Mouse (Mus musculus) lung, postnatal 0 days (tissue): ENCODE data around the gene Abcb10. TPM values are rescaled to one million over a fixed set of nuclear protein-coding genes. Genes with fewer than 3 reads are reported as not detected.
A peak's percentile ranks its signal among the peaks of the same experiment; 100 is the strongest.
"Not testable (repeated sequence)": the region's sequence is repeated elsewhere in the genome, so short reads cannot be mapped to it uniquely, and the experiment has no call there.

Experiments used
- ATAC-seq: fragments of 200-750 bp; cut with Nextera tagmentation; 2 replicates; pipeline ENCODE4 v1.8.0; 2017; ENCODE audit warnings: moderate library complexity
- DNase-seq: peaks from one replicate; pipeline ENCODE4 v3.0.0-alpha.2; 2016; ENCODE audit warnings: low spot score
- H3K27ac ChIP-seq: fragments of 300-500 bp; sonication (generic); 2 replicates; pipeline ENCODE4 v1.5.1; 2014; ENCODE audit warnings: antibody characterized with exemption, mild to moderate bottlenecking, low read length, mixed read lengths
- H3K27me3 ChIP-seq: fragments of 300-500 bp; sonication (generic); replicated peaks from 2 replicates; pipeline ENCODE4 v1.6.1; 2014; ENCODE audit warnings: low read length, mixed read lengths; ENCODE audit not compliant: insufficient read depth
- H3K36me3 ChIP-seq: fragments of 300-500 bp; sonication (generic); 2 replicates; pipeline ENCODE4 v1.6.1; 2014; ENCODE audit warnings: low read length, mixed read lengths; ENCODE audit not compliant: insufficient read depth
- H3K4me1 ChIP-seq: fragments of 300-500 bp; sonication (generic); 2 replicates; pipeline ENCODE4 v1.6.1; 2014; ENCODE audit warnings: antibody characterized with exemption, low read depth, low read length, mixed read lengths; ENCODE audit not compliant: insufficient read depth
- H3K4me2 ChIP-seq: fragments of 300-500 bp; sonication (generic); replicated peaks from 2 replicates; pipeline ENCODE4 v1.6.1; 2014; ENCODE audit warnings: low read depth, mild to moderate bottlenecking, low read length, moderate library complexity, mixed read lengths
- H3K4me3 ChIP-seq: fragments of 300-500 bp; sonication (generic); 2 replicates; pipeline ENCODE4 v1.5.1; 2014; ENCODE audit warnings: low read depth, low read length
- H3K9ac ChIP-seq: fragments of 300-500 bp; sonication (generic); replicated peaks from 2 replicates; pipeline ENCODE4 v1.6.1; 2014; ENCODE audit warnings: low read depth, mild to moderate bottlenecking
- H3K9me3 ChIP-seq: fragments of 300-500 bp; sonication (generic); 2 replicates; pipeline ENCODE4 v1.6.1; 2016; ENCODE audit warnings: low read length, mixed read lengths
- CTCF ChIP-seq: IDR thresholded peaks from 2 replicates; pipeline ENCODE4 v1.5.1; 2016; ENCODE audit warnings: antibody characterized with exemption, mild to moderate bottlenecking
- EP300 ChIP-seq: IDR thresholded peaks from 2 replicates; pipeline ENCODE4 v1.6.1; 2016; ENCODE audit warnings: antibody characterized with exemption, mild to moderate bottlenecking, control low read depth
- WGBS: fragments of 180-500 bp; shearing (Covaris S2); extraction: QIAGEN DNeasy Blood & Tissue Kit; methylation state at CpG from one replicate; pipeline ENCODE4 v1.1.7; 2014; 5-methylcytosine and 5-hydroxymethylcytosine counted together
- polyA plus RNA-seq: library from polyadenylated mRNA; unstranded; fragments of >200 nt; fragmentation: Nextera tagmentation; extraction: Ambion mirVana; gene quantifications from 2 replicates; pipeline ENCODE4 v1.2.1, GENCODE M21; 2015

Abcb10 gene
- polyA plus RNA-seq = 10.4 and 11.0 TPM in 2 replicates

DNA sequence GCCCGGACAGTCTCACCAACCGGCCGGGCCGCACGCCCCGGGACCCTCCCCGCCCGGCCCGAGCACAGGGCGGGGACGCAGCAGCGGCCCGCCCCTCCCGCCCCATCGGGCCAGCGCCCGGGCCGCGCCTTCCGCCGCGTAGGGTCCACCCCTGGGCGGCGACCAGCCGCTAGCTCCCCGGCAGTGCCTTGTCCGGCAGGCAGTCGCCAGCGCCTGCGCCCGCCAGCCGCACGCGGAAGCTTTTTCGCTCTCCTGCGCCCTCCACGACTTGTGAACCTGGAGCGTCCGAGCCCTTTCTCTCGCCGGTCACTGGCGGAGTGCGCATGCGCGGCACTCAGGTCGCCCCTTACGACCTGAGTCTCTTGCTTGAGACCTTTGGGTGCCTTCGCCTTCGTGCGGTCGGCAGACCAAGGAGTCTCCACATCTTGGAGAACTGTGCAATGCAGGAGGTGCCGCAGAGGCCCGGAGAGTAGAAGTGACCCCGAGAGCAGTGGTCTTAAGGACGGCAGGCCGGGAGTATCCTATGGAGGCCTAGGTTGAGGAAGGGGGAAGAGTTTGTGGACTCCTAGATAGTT, at the start of gene Abcb10:
Gene Abcb10, minus strand, starts transcription at position 297 of the 575 bp plus-strand sequence.
- peak within 1 kb of the TSS; percentile 77 for H3K27ac ChIP-seq
- H3K9ac ChIP-seq = peak within 1 kb of the TSS; percentile 50
- no peaks in the 10 kb centered on the region for H3K9me3 ChIP-seq
- H3K4me1 ChIP-seq = no peaks in the 10 kb centered on the region
- peak within 1 kb of the TSS; percentile 98 for H3K4me2 ChIP-seq
- H3K36me3 ChIP-seq = no peaks in the 10 kb centered on the region
- H3K4me3 ChIP-seq = peak within 1 kb of the TSS; percentile 71
- peak; percentile 97 for DNase-seq
- 1% methylated on average over 33 of the region's 56 CpGs for WGBS
- TF ChIP-seq CTCF = no peak
- TF ChIP-seq EP300 = no peak
- no peaks in the 10 kb centered on the region for H3K27me3 ChIP-seq
- ATAC-seq = peak; percentile 98

DNA sequence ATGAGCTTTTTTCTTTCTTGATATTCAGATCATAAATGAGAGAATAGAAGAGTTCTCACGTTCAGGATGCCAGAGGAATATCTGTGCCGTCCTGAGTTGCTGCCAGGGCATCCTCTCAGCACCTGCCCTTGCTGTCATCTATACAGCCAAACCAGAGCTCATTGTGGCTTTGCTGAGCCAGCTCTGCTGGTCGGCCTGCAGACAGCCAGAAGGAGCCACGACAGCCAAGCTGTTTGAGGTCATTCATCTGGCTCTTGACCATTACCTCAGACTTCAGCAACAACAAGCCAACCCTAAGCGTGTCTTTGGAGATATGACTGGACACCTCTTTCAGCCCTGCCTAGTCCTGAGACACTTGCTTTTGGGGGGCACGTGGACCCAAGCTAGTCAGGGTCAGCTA, 44.9 kb upstream of the Abcb10 start:
- no peak for ATAC-seq
- no peak overlapping the region for H3K4me2 ChIP-seq
- H3K4me3 ChIP-seq = no peak overlapping the region
- no peak overlapping the region for H3K27ac ChIP-seq
- H3K27me3 ChIP-seq = no peaks in the 10 kb centered on the region
- TF ChIP-seq CTCF (no peak), EP300 (no peak)
- DNase-seq = no peak
- WGBS = 82% methylated on average over 6 of the region's 6 CpGs
- no peaks in the 10 kb centered on the region for H3K9me3 ChIP-seq
- H3K4me1 ChIP-seq = no peaks in the 10 kb centered on the region
- no peak overlapping the region for H3K9ac ChIP-seq
- H3K36me3 ChIP-seq = peaks cover 10% of the 10 kb centered on the region

DNA sequence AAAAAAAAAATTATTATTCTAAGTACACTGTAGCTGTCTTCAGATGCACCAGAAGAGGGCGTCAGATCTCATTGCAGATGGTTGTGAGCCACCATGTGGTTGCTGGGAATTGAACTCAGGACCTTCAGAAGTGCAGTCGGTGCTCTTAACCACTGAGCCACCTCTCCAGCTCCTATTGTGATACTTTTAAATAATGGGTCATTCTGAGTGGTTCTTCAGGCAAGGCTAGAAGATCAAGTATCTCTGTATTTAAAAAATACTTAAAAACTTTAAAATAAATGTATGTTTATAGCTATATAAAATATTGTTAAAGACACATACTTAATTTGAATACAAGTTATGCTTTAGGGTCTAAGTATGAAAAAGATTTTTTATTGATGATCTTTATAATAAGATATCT, 43.3 kb upstream of the Abcb10 start:
- not testable (repeated sequence) for H3K4me2 ChIP-seq, H3K4me3 ChIP-seq, H3K36me3 ChIP-seq, H3K9me3 ChIP-seq, H3K27me3 ChIP-seq, H3K27ac ChIP-seq, H3K4me1 ChIP-seq, DNase-seq, H3K9ac ChIP-seq, ATAC-seq
- 61% methylated on average over 2 of the region's 2 CpGs for WGBS

DNA sequence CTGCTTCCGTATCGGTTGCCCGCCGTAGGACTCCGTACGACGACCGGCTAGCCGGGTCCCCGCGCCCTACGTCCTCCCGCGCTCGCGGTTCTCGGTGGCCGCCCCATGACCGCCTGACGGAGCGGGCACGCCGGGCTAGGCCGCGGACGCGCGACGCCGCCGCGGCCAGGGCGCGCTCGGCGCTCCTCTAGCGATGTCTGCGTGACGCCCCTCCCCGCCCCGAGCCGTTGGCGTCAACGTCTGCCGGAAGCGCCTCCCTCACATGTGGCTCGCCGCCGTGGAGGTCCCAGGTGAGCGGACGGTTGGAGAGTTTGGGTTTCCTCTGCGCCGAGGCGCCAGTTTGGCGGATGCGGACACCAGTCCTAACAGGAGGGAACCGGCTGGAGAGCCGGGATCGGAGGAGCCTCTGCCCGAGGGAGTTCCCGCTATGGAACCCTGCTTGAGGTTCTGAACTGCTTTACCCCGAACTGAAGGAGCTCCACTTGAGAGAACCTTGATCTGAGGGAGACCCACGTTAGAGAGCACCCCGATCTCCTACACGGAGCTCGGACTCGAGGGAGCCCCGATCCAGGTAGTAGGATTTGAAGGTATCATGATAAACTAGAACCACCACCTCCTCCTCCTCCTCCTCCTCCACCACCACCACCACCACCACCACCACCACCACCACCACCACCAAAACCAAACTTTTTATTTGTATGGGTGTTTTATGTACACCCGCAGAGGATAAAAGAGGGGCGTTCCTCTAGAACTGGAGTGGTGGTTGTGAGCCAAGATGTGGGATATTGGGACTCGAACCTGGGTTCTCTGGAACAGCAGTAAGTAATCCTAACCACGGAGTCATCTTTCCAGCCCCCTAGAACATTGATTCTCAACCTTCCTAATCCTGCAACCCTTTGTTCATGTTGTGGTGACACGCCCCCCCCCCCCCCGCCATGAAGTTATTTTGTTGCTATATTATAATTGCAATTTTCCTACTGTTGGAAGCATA, 38.6 kb upstream of the Abcb10 start, which contains the start of the genes Taf5l and Urb2:
Gene Taf5l, minus strand, starts transcription at position 161 of the 991 bp plus-strand sequence.
Gene Urb2, plus strand, starts transcription at position 272 of the 991 bp plus-strand sequence.
- Histone ChIP-seq H3K36me3 (no peaks in the 10 kb centered on the region), H3K4me2 (peak within 1 kb of the TSS; percentile 85), H3K9ac (peak within 1 kb of the TSS; percentile 51), H3K9me3 (no peaks in the 10 kb centered on the region), H3K4me3 (peak within 1 kb of the TSS; percentile 70), H3K4me1 (peaks cover 5% of the 10 kb centered on the region; the same call in 1 of the 2 replicates), H3K27me3 (no peaks in the 10 kb centered on the region), H3K27ac (peak within 1 kb of the TSS; percentile 86)
- TF ChIP-seq EP300 = no peak
- TF ChIP-seq CTCF = no peak
- DNase-seq = peak; percentile 95
- ATAC-seq = peak; percentile 94
- under 1% methylated on average over 61 of the region's 74 CpGs for WGBS

DNA sequence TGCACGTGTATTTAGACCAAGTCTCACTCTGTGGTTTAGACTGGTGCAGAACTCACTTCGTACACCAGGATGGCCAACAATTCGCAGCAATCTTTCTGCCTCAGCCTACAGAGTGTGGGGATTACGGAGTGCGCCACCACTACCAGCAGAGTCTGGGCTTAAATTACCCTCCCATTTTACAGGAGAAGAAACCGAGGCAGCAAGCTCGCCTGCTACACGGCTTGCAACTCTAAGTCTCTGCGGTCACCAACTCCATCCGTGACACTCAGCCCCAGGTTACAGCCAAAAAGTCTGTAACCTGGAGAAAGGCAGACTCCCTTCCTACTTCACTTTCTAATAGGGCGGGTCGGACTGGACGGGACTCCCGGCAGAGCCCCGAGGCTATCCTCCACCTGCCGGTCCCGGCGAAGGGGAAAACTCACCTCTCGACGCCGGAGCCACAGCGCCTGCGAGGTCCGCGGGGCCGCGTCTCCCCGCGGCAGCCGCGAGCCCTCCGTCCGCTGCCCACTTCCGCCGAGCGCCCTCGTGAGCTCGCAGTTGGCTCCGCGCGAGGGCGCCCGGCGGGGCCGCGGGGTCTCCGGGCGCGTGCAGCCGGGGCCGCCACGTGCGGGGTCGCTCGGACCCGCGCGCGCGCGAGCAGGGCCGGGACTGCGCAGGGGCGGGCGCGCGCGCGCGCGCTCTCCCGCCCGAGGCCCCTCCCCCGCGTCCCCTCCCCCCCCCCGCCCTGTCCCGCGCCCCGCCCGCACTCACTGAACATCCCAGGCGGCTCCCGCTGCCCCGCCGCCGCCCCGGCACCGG, 37.7 kb upstream of the Abcb10 start:
- H3K4me1 ChIP-seq = peaks cover 5% of the 10 kb centered on the region; the same call in 1 of the 2 replicates
- peak overlapping the region; percentile 85 for H3K4me2 ChIP-seq
- TF ChIP-seq EP300 (no peak), CTCF (0 out of 2 replicates have a peak, but pooled peaks have one; percentile 7)
- WGBS = under 1% methylated on average over 46 of the region's 87 CpGs
- peak overlapping the region; percentile 51 for H3K9ac ChIP-seq
- H3K9me3 ChIP-seq = no peaks in the 10 kb centered on the region
- H3K4me3 ChIP-seq = peak overlapping the region; percentile 70
- ATAC-seq (peak; percentile 85), DNase-seq (peak; percentile 79)
- H3K27ac ChIP-seq = peak overlapping the region; percentile 86
- no peaks in the 10 kb centered on the region for H3K27me3 ChIP-seq
- H3K36me3 ChIP-seq = no peaks in the 10 kb centered on the region
